Mouse (Mus musculus) adrenal gland, adult 2 months (tissue): ENCODE data around the gene Sfrp2. TPM values are rescaled to one million over a fixed set of nuclear protein-coding genes. Genes with fewer than 3 reads are reported as not detected.

ENCODE experiments used
- DNase-seq: peaks from one replicate; pipeline ENCODE4 v3.0.0; 2021
- long read RNA-seq: library from polyadenylated mRNA; stranded (forward); transcript quantifications from one replicate; pipeline ENCODE4 v2.0.0, GENCODE M21; 2021
- polyA plus RNA-seq: library from polyadenylated mRNA; depleted of rRNA; stranded (reverse); fragments of >200 nt; gene quantifications from 2 replicates; pipeline ENCODE4 v1.2.3, GENCODE M21; 2012; rRNA removed
- total RNA-seq, 2 experiments: library from RNA; stranded (reverse); gene quantifications; 2 replicates each; pipeline ENCODE4 v1.2.3; 2021

Sfrp2 gene
- total RNA-seq (1 to 10 TPM; 4.4 to 5.7 TPM), polyA plus RNA-seq (6.1 and 8.5 TPM in 2 replicates)
- long read RNA-seq, transcript Sfrp2-201 (3 exons, 2,003 nt): major isoform, 5 of 5 reads
- long read RNA-seq, partial matches to known transcripts: 0 of 5 reads
- long read RNA-seq, other reads (novel, unspliced or antisense): 0 of 5 reads

- peak; percentile 45 for DNase-seq
Measured at GRCm38 (mm10) chr3:83765871-83766725, at the start of gene Sfrp2. Gene Sfrp2 (plus strand): TSS chr3:83766321.

- DNase-seq: no peak
Measured at GRCm38 (mm10) chr3:83717643-83718231, 48.4 kb upstream of the Sfrp2 start.

GRCm38 (mm10) chr3:83718662-83719061, 47.5 kb upstream of the Sfrp2 start:
- DNase-seq: no peak

GRCm38 (mm10) chr3:83728223-83728622, 37.9 kb upstream of the Sfrp2 start:
- no peak for DNase-seq

GRCm38 (mm10) chr3:83728675-83729390, 37.3 kb upstream of the Sfrp2 start:
- no peak for DNase-seq

GRCm38 (mm10) chr3:83733985-83734384, 32.1 kb upstream of the Sfrp2 start:
- no peak for DNase-seq

GRCm38 (mm10) chr3:83736980-83737379, 29.1 kb upstream of the Sfrp2 start:
- DNase-seq: no peak

GRCm38 (mm10) chr3:83740246-83740645, 25.9 kb upstream of the Sfrp2 start:
- DNase-seq: peak; percentile 83

GRCm38 (mm10) chr3:83747276-83747675, 18.8 kb upstream of the Sfrp2 start:
- peak; percentile 74 for DNase-seq

GRCm38 (mm10) chr3:83747895-83748294, 18.2 kb upstream of the Sfrp2 start:
- DNase-seq: no peak

GRCm38 (mm10) chr3:83751625-83752024, 14.5 kb upstream of the Sfrp2 start:
- DNase-seq: no peak

GRCm38 (mm10) chr3:83752196-83752595, 13.9 kb upstream of the Sfrp2 start:
- no peak for DNase-seq

- no peak for DNase-seq
Measured at GRCm38 (mm10) chr3:83755043-83755635, 11.0 kb upstream of the Sfrp2 start.

- DNase-seq: peak; percentile 18
Measured at GRCm38 (mm10) chr3:83755666-83756065, 10.5 kb upstream of the Sfrp2 start.

GRCm38 (mm10) chr3:83762361-83762760, 3.8 kb upstream of the Sfrp2 start:
- no peak for DNase-seq

GRCm38 (mm10) chr3:83763551-83764548, 2.3 kb upstream of the Sfrp2 start:
- peak; percentile 85 for DNase-seq

- DNase-seq: no peak
Measured at GRCm38 (mm10) chr3:83766726-83767070, 577 bp downstream of the Sfrp2 start.

- DNase-seq: no peak
Measured at GRCm38 (mm10) chr3:83767121-83767520, 1.0 kb downstream of the Sfrp2 start.

- no peak for DNase-seq
Measured at GRCm38 (mm10) chr3:83768293-83769035, 2.3 kb downstream of the Sfrp2 start.

GRCm38 (mm10) chr3:83769036-83769410, 2.9 kb downstream of the Sfrp2 start:
- no peak for DNase-seq
